In the genomic region with DNA sequence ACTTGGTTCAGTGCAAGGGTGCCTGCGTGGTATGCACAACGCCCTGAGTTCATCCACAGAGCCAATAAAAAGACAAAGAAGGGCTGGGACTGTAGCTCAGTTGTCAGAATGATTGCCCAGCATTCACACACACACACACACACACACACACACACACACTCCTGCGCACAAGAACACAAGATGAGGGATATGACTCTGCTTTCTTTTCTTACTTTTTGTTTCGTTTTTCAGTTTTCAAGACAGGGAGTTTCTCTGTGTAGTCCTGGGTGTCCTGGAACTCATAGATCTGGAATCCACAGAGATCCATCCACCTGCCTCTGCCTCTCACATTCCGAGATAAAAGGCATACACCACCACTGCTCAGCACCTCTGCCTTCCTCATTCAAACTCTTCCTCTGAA, we compare ENCODE assay signal across 37 mouse cellular contexts. TPM values are rescaled to one million over a fixed set of nuclear protein-coding genes. Genes with fewer than 3 reads are reported as not detected.
DNase-seq lines count a peak whose midpoint lies in the region; ATAC-seq and TF ChIP-seq lines count a peak whose summit lies in the region.
"Had no signal": no experiment of that assay in that cellular context is flagged by ENCODE, and none has a peak within 500 bp of the region (broad histone marks: within the 10 kb centered on the region; RNA-seq: fewer than 3 reads in every experiment).

No protein-coding gene starts in this region.

- 77% methylated on average over 5 of the region's 5 CpGs for WGBS in heart, embryonic 13.5 days

- peak; percentile 41; the same call in 1 of the 2 replicates for TF ChIP-seq EP300 in CH12.LX (IDR thresholded peaks at IDR 0.05; ENCODE audit: low read length)

- ATAC-seq in heart, embryonic 13.5 days (ENCODE audit: extremely low read depth, insufficient number of reproducible peaks, low FRiP score, low TSS enrichment): no peak
- ATAC-seq: intestine, embryonic 16.5 days; liver, embryonic 12.5 days; liver, postnatal 0 days; midbrain, embryonic 15.5 days had no signal

- H3K27me3 ChIP-seq in heart, embryonic 13.5 days (replicated peaks): no peaks in the 10 kb centered on the region
- H3K27me3 ChIP-seq in CH12.LX (replicated peaks): no peaks in the 10 kb centered on the region
- H3K27me3 ChIP-seq: hindbrain, embryonic 15.5 days; limb, embryonic 13.5 days; liver, embryonic 12.5 days; midbrain, embryonic 15.5 days; neural tube, embryonic 12.5 days had no signal

- TF ChIP-seq POLR2A in CH12.LX (IDR thresholded peaks at IDR 0.05; ENCODE audit: low read depth, low read length): no peak

- H3K4me1 ChIP-seq in heart, embryonic 13.5 days: peaks cover 21% of the 10 kb centered on the region
- H3K4me1 ChIP-seq in CH12.LX (ENCODE audit: control insufficient read depth in 1 of 2, insufficient read depth in 2 of 2): peaks cover 2 to 28% of the 10 kb centered on the region in 2 experiments

- no peaks in the 10 kb centered on the region for H3K79me2 ChIP-seq in CH12.LX (replicated peaks; ENCODE audit: control insufficient read depth, extremely low read depth, insufficient read depth, poor library complexity, severe bottlenecking)

- H3K4me3 ChIP-seq in heart, embryonic 13.5 days: no peak overlapping the region
- H3K4me3 ChIP-seq in CH12.LX (replicated peaks in 1 of 3; ENCODE audit: low read depth in 2 of 3, low read length in 2 of 3, poor library complexity in 1 of 3): no peak overlapping the region
- H3K4me3 ChIP-seq: erythroblast, embryonic 14.5 days; hindbrain, embryonic 15.5 days; limb, embryonic 13.5 days; liver, embryonic 12.5 days; midbrain, embryonic 15.5 days; neural tube, embryonic 12.5 days had no signal

- dilution Hi-C loops in CH12.LX (cut with MboI; ENCODE audit: extremely low pct_ligation_motif_present, extremely low pct_unique_long_range_greater_than_20kb, low sequenced_read_pairs): no loop called here

- TF ChIP-seq RAD21 in CH12.LX (IDR thresholded peaks at IDR 0.05; ENCODE audit: low read depth, low read length): no peak

- TF ChIP-seq CTCF in CH12.LX (conservative IDR thresholded peaks at IDR 0.05 in 1 of 2, IDR thresholded peaks at IDR 0.05 in 1 of 2; ENCODE audit: low read depth in 2 of 2, low read length in 2 of 2): no peak

- intact Hi-C loops in heart, postnatal 14 days (cut with DNase I): no loop called here
- intact Hi-C loops in left cerebral cortex, postnatal 36 days (cut with DNase I): no loop called here

- H3K9me3 ChIP-seq in heart, embryonic 13.5 days: no peaks in the 10 kb centered on the region
- H3K9me3 ChIP-seq in CH12.LX (replicated peaks; ENCODE audit: low read length): peaks cover 3% of the 10 kb centered on the region
- H3K9me3 ChIP-seq: hindbrain, embryonic 15.5 days; limb, embryonic 13.5 days; liver, embryonic 12.5 days; midbrain, embryonic 15.5 days; neural tube, embryonic 12.5 days had no signal

- no peak for DNase-seq in heart, postnatal 14 days
- no peak for DNase-seq in CH12.LX (ENCODE audit: extremely low read depth)
- DNase-seq in induced T-regulatory cell, adult 2 months (ENCODE audit: low read depth): peak; percentile 83
- peak; percentile 64 for DNase-seq in naive thymus-derived CD4-positive, alpha-beta T cell, adult 2 months (ENCODE audit: low read depth)
- DNase-seq in right cerebral cortex, postnatal 10 days (ENCODE audit: low spot score in 2 of 2): no peak
- no peak for DNase-seq in adrenal gland, adult 2 months
- DNase-seq in left cerebral cortex, postnatal 36 days (ENCODE audit: low spot score in 2 of 2): no peak
- DNase-seq: adrenal gland, postnatal 14 days; cerebellum, adult 18-20 months; cerebellum, postnatal 10 days; gastrocnemius, postnatal 14 days; heart, adult 18-20 months; kidney, adult 9 months; kidney, postnatal 10 days; liver, postnatal 0 days; lung, postnatal 36 days; right cerebral cortex, adult 18-20 months; thymus, postnatal 14 days had no signal

- H3K9ac ChIP-seq in heart, embryonic 13.5 days: peak overlapping the region; percentile 33; the same call in 1 of the 2 replicates
- H3K9ac ChIP-seq in CH12.LX (ENCODE audit: insufficient read depth, low read depth): 0 out of 2 replicates have a peak overlapping the region, but pooled peaks have one; percentile 24
- H3K9ac ChIP-seq: hindbrain, embryonic 15.5 days; limb, embryonic 13.5 days; liver, embryonic 12.5 days; liver, postnatal 0 days; midbrain, embryonic 15.5 days; neural tube, embryonic 12.5 days had no signal

- H3K27ac ChIP-seq in heart, embryonic 13.5 days (replicated peaks): no peak overlapping the region
- no peak overlapping the region for H3K27ac ChIP-seq in CH12.LX (ENCODE audit: insufficient read depth, low read depth)
- H3K27ac ChIP-seq: hindbrain, embryonic 15.5 days; limb, embryonic 13.5 days; liver, embryonic 12.5 days; midbrain, embryonic 15.5 days; neural tube, embryonic 12.5 days had no signal

- H3K36me3 ChIP-seq in heart, embryonic 13.5 days: peaks cover 16% of the 10 kb centered on the region
- H3K36me3 ChIP-seq in CH12.LX (replicated peaks in 1 of 2; ENCODE audit: control insufficient read depth in 1 of 2, insufficient read depth in 1 of 2, low read length in 1 of 2): peaks cover 10 to 20% of the 10 kb centered on the region in 2 experiments

- in situ Hi-C loops in CH12.LX (cut with MboI; ENCODE audit: low pct_ligation_motif_present, low pct_unique_long_range_greater_than_20kb, low sequenced_read_pairs): loop anchor here (10.0 to 25.0 kb wide), 3 partner anchors 1265 to 1433 kb away; no protein-coding TSS in a partner anchor

- no peak overlapping the region for H3K4me2 ChIP-seq in heart, embryonic 13.5 days
- peak overlapping the region; percentile 48 for H3K4me2 ChIP-seq in CH12.LX (ENCODE audit: insufficient read depth, low read depth, poor library complexity, severe bottlenecking)
- H3K4me2 ChIP-seq: heart, embryonic 11.5 days; hindbrain, embryonic 15.5 days; limb, embryonic 13.5 days; liver, embryonic 12.5 days; midbrain, embryonic 15.5 days; neural tube, embryonic 12.5 days had no signal

TF ChIP-seq in CH12.LX, 34 proteins besides CTCF, POLR2A, EP300 and RAD21:
- TF ChIP-seq SIN3A (IDR thresholded peaks at IDR 0.05; ENCODE audit: low read length): peak; percentile 64; the same call in 1 of the 2 replicates
- no peak for TF ChIP-seq NELFE (IDR thresholded peaks at IDR 0.05; ENCODE audit: low read depth, low read length)
- TF ChIP-seq ETS1 (conservative IDR thresholded peaks at IDR 0.05; ENCODE audit: low read depth, low read length): peak; percentile 67; the same call in 1 of the 2 replicates
- 0 out of 2 replicates have a peak, but pooled peaks have one; percentile 41 for TF ChIP-seq BHLHE40 (IDR thresholded peaks at IDR 0.05; ENCODE audit: low read depth, low read length)
- peak; percentile 84 for TF ChIP-seq IRF4 (IDR thresholded peaks at IDR 0.05; ENCODE audit: low read depth, low read length)
- TF ChIP-seq MAX (IDR thresholded peaks at IDR 0.05; ENCODE audit: low read length): no peak
- peak; percentile 43; the same call in 1 of the 2 replicates for TF ChIP-seq NRF1 (IDR thresholded peaks at IDR 0.05; ENCODE audit: low read depth, low read length)

RNA-seq across cellular contexts. Expression of a gene that starts 6.8 kb away (rescaled TPM):
- 1,584 and 1,655 TPM in 2 replicates for polyA plus RNA-seq in heart, embryonic 13.5 days (2015; fragmentation: Nextera tagmentation; extraction: Ambion mirVana)
- 100 to 1,000 TPM; 164 to 218 TPM for total RNA-seq in heart, postnatal 14 days (2021)
- total RNA-seq in CH12.LX (2012; rRNA removed) (1,149 and 1,670 TPM in 2 replicates), CH12.LX (2014; rRNA removed) (2,803 and 2,960 TPM in 2 replicates)
- 2,789 and 2,851 TPM in 2 replicates for polyA plus RNA-seq in CH12.LX (2012; ENCODE audit: insufficient read length, low read depth)
- 100 to 1,000 TPM; 235 to 261 TPM for total RNA-seq in adrenal gland, adult 2 months (2021)
- polyA plus RNA-seq in adrenal gland, adult 2 months (2012; rRNA removed): 616 and 725 TPM in 2 replicates
- 100 to 1,000 TPM; 509 to 602 TPM for total RNA-seq in left cerebral cortex, postnatal 36 days (2021)

RNA-seq across cellular contexts. Expression of a gene that starts 9.5 kb away (rescaled TPM):
- polyA plus RNA-seq in heart, embryonic 13.5 days (2015; fragmentation: Nextera tagmentation; extraction: Ambion mirVana): 13.5 and 15.0 TPM in 2 replicates
- total RNA-seq in heart, postnatal 14 days (2021): 10 to 100 TPM; 13.6 to 13.7 TPM
- 19.7 and 23.4 TPM in 2 replicates for total RNA-seq in CH12.LX (2012; rRNA removed)
- total RNA-seq in CH12.LX (2014; rRNA removed): 27.5 and 30.4 TPM in 2 replicates
- polyA plus RNA-seq in CH12.LX (2012; ENCODE audit: insufficient read length, low read depth): 22.4 and 27.9 TPM in 2 replicates
- total RNA-seq in adrenal gland, adult 2 months (2021): 10 to 100 TPM; 11.5 to 14.2 TPM
- 36.3 and 58.5 TPM in 2 replicates for polyA plus RNA-seq in adrenal gland, adult 2 months (2012; rRNA removed)
- 10 to 100 TPM; 12.6 to 16.6 TPM for total RNA-seq in left cerebral cortex, postnatal 36 days (2021)

RNA-seq across cellular contexts. Expression of a gene that starts 25.8 kb away (rescaled TPM):
- not detected in 2 replicates for polyA plus RNA-seq in heart, embryonic 13.5 days (2015; fragmentation: Nextera tagmentation; extraction: Ambion mirVana)
- total RNA-seq in heart, postnatal 14 days (2021): not detected
- 0.38 TPM in 1 of 2 replicates, not detected in the other for total RNA-seq in CH12.LX (2012; rRNA removed)
- total RNA-seq in CH12.LX (2014; rRNA removed): 0.81 and 4.7 TPM in 2 replicates
- polyA plus RNA-seq in CH12.LX (2012; ENCODE audit: insufficient read length, low read depth): 125 TPM in 1 of 2 replicates, not detected in the other
- total RNA-seq in adrenal gland, adult 2 months (2021): 10 to 100 TPM in 1 of 2 experiments, not detected in 1; 10.9 TPM
- polyA plus RNA-seq in adrenal gland, adult 2 months (2012; rRNA removed): 49.5 and 126 TPM in 2 replicates
- total RNA-seq in left cerebral cortex, postnatal 36 days (2021): not detected
- total RNA-seq: adrenal gland, postnatal 14 days; ES-E14; gastrocnemius, postnatal 14 days; heart, adult 18-20 months; hematopoietic stem cell, adult 5-6 weeks; layer of hippocampus, postnatal 10 days; left cerebral cortex, adult 18-20 months; left cerebral cortex, postnatal 25 days had no signal
- polyA plus RNA-seq: embryonic facial prominence, embryonic 14.5 days; erythroblast, embryonic 14.5 days; forebrain, embryonic 11.5 days; heart, embryonic 11.5 days; heart, postnatal 0 days; hindbrain, embryonic 15.5 days; intestine, embryonic 16.5 days; limb, embryonic 13.5 days; liver, embryonic 12.5 days; liver, postnatal 0 days; lung, embryonic 16.5 days; midbrain, embryonic 15.5 days; neural tube, embryonic 12.5 days; stomach, embryonic 16.5 days had no signal

RNA-seq across cellular contexts. Expression of a gene that starts 25.9 kb away (rescaled TPM):
- 1,012 and 1,030 TPM in 2 replicates for polyA plus RNA-seq in heart, embryonic 13.5 days (2015; fragmentation: Nextera tagmentation; extraction: Ambion mirVana)
- 100 to 1,000 TPM; 116 to 154 TPM for total RNA-seq in heart, postnatal 14 days (2021)
- 153 and 181 TPM in 2 replicates for total RNA-seq in CH12.LX (2012; rRNA removed)
- total RNA-seq in CH12.LX (2014; rRNA removed): 438 and 533 TPM in 2 replicates
- polyA plus RNA-seq in CH12.LX (2012; ENCODE audit: insufficient read length, low read depth): 254 and 283 TPM in 2 replicates
- total RNA-seq in adrenal gland, adult 2 months (2021): 100 to 1,000 TPM in 1 of 2 experiments, 10 to 100 TPM in 1; 63.2 to 125 TPM
- polyA plus RNA-seq in adrenal gland, adult 2 months (2012; rRNA removed): 128 and 133 TPM in 2 replicates
- total RNA-seq in left cerebral cortex, postnatal 36 days (2021): 1,000 to 10,000 TPM in 1 of 2 experiments, 100 to 1,000 TPM in 1; 932 to 1,107 TPM

RNA-seq across cellular contexts. Expression of a gene that starts 29.2 kb away (rescaled TPM):
- polyA plus RNA-seq in heart, embryonic 13.5 days (2015; fragmentation: Nextera tagmentation; extraction: Ambion mirVana): 2.1 and 2.3 TPM in 2 replicates
- total RNA-seq in heart, postnatal 14 days (2021): 1 to 10 TPM; 2.0 to 2.7 TPM
- total RNA-seq in CH12.LX (2012; rRNA removed) (not detected in 2 replicates), CH12.LX (2014; rRNA removed) (not detected in 2 replicates)
- not detected in 2 replicates for polyA plus RNA-seq in CH12.LX (2012; ENCODE audit: insufficient read length, low read depth)
- 1 to 10 TPM; 2.3 to 3.5 TPM for total RNA-seq in adrenal gland, adult 2 months (2021)
- 3.1 and 3.8 TPM in 2 replicates for polyA plus RNA-seq in adrenal gland, adult 2 months (2012; rRNA removed)
- under 1 TPM in 1 of 2 experiments, not detected in 1; 0.35 TPM for total RNA-seq in left cerebral cortex, postnatal 36 days (2021)
- total RNA-seq: hematopoietic stem cell, adult 5-6 weeks had no signal
- polyA plus RNA-seq: erythroblast, embryonic 14.5 days; liver, postnatal 0 days had no signal

Comparison
In these comparisons a context has a peak if more than half of its experiments do, and no peak if none do; other contexts are left out.
1. DNase-seq: peak in induced T-regulatory cell, adult 2 months (single experiment) and naive thymus-derived CD4-positive, alpha-beta T cell, adult 2 months (single experiment); none in heart, postnatal 14 days (0 of 2), CH12.LX (single experiment), right cerebral cortex, postnatal 10 days (0 of 2), adrenal gland, adult 2 months (single experiment) and left cerebral cortex, postnatal 36 days (0 of 2).